8 mouse cellular contexts compared by ENCODE assay signal in genomic region chr17:73022630-73023051, GRCm38 (mm10).
DNase-seq lines count a peak whose midpoint lies in the region; ATAC-seq and TF ChIP-seq lines count a peak whose summit lies in the region.

No protein-coding gene starts in this region.

- H3K9me3 ChIP-seq in heart, embryonic 13.5 days: no peaks in the 10 kb centered on the region
- no peaks in the 10 kb centered on the region for H3K9me3 ChIP-seq in hindbrain, embryonic 13.5 days

- 0 out of 2 replicates have a peak overlapping the region, but pooled peaks have one; percentile 54 for H3K9ac ChIP-seq in heart, embryonic 13.5 days
- H3K9ac ChIP-seq in hindbrain, embryonic 13.5 days: no peak overlapping the region

- peaks cover 2% of the 10 kb centered on the region; the same call in 1 of the 2 replicates for H3K4me1 ChIP-seq in bone marrow, adult 2 months (ENCODE audit: control insufficient read depth, insufficient read depth, low read length)
- H3K4me1 ChIP-seq in heart, embryonic 13.5 days: peaks cover 47% of the 10 kb centered on the region
- H3K4me1 ChIP-seq in hindbrain, embryonic 13.5 days (replicated peaks): 0 out of 2 replicates have a peak, but pooled peaks cover 4% of the 10 kb centered on the region

- 45% methylated on average over 8 of the region's 8 CpGs for WGBS in bone marrow, adult 2 months
- WGBS in heart, embryonic 13.5 days: 5% methylated on average over 8 of the region's 8 CpGs
- WGBS in hindbrain, embryonic 13.5 days: 65% methylated on average over 8 of the region's 8 CpGs

- H3K36me3 ChIP-seq in heart, embryonic 13.5 days: no peaks in the 10 kb centered on the region
- no peaks in the 10 kb centered on the region for H3K36me3 ChIP-seq in hindbrain, embryonic 13.5 days

- no peak for TF ChIP-seq CTCF in bone marrow, adult 2 months (IDR thresholded peaks at IDR 0.05; ENCODE audit: control insufficient read depth, insufficient read depth, low read length)

- H3K27me3 ChIP-seq in heart, embryonic 13.5 days (replicated peaks): no peaks in the 10 kb centered on the region
- no peaks in the 10 kb centered on the region for H3K27me3 ChIP-seq in hindbrain, embryonic 13.5 days

- ATAC-seq in heart, embryonic 13.5 days (ENCODE audit: extremely low read depth, insufficient number of reproducible peaks, low FRiP score, low TSS enrichment): peak; percentile 92
- ATAC-seq in hindbrain, embryonic 13.5 days (ENCODE audit: low FRiP score): no peak
- no peak for ATAC-seq in CD4-positive, CD25-positive, alpha-beta regulatory T cell, adult 4 months

- no peak overlapping the region for H3K4me2 ChIP-seq in heart, embryonic 13.5 days
- no peak overlapping the region for H3K4me2 ChIP-seq in hindbrain, embryonic 13.5 days

- no peak overlapping the region for H3K4me3 ChIP-seq in bone marrow, adult 2 months (replicated peaks; ENCODE audit: control insufficient read depth, low read depth, low read length)
- H3K4me3 ChIP-seq in heart, embryonic 13.5 days: no peak overlapping the region
- no peak overlapping the region for H3K4me3 ChIP-seq in hindbrain, embryonic 13.5 days

- peak; percentile 2 for DNase-seq in cerebellum, adult 9-11 months
- no peak for DNase-seq in cerebellum, adult 9-10 months
- peak; percentile 82 to 87 for DNase-seq in kidney, postnatal 36 days
- DNase-seq in spleen, postnatal 36 days (ENCODE audit: low spot score in 2 of 2): peak; percentile 59 to 60

- peak overlapping the region; percentile 18; the same call in 1 of the 2 replicates for H3K27ac ChIP-seq in bone marrow, adult 2 months (ENCODE audit: control insufficient read depth, insufficient read depth, low read depth, low read length, poor library complexity)
- peak overlapping the region; percentile 94 for H3K27ac ChIP-seq in heart, embryonic 13.5 days (replicated peaks)
- no peak overlapping the region for H3K27ac ChIP-seq in hindbrain, embryonic 13.5 days

- no peak for TF ChIP-seq POLR2A in bone marrow, adult 2 months (IDR thresholded peaks at IDR 0.05; ENCODE audit: borderline replicate concordance, control insufficient read depth, low read depth, low read length)
